Mouse (Mus musculus) heart, adult 2 months (tissue): ENCODE results near the gene Lima1. TPM values are rescaled to one million over a fixed set of nuclear protein-coding genes. Genes with fewer than 3 reads are reported as not detected.

ENCODE experiments used
- DNase-seq, 2 experiments: peaks; one replicate each; pipeline ENCODE4 v3.0.0; 2021
- H3K27ac ChIP-seq: fragments of 200-600 bp; 2 replicates; pipeline ENCODE4 v1.8.1; 2022
- H3K27me3 ChIP-seq: fragments of 200-500 bp; 2 replicates; pipeline ENCODE4 v1.6.1; 2012; ENCODE audit warnings: mild to moderate bottlenecking, low read length, inconsistent platforms, mixed read lengths; ENCODE audit not compliant: control insufficient read depth, insufficient read depth
- H3K36me3 ChIP-seq: fragments of 200-500 bp; 2 replicates; pipeline ENCODE4 v1.6.1; 2012; ENCODE audit warnings: low read length, inconsistent platforms; ENCODE audit not compliant: control insufficient read depth, insufficient read depth
- H3K4me1 ChIP-seq: fragments of 200-500 bp; 2 replicates; pipeline ENCODE4 v1.6.1; 2011; ENCODE audit warnings: low read length; ENCODE audit not compliant: control insufficient read depth, insufficient read depth
- H3K4me3 ChIP-seq: fragments of 200-600 bp; 2 replicates; pipeline ENCODE4 v1.8.1; 2022
- H3K79me2 ChIP-seq: fragments of 200-500 bp; replicated peaks from 2 replicates; pipeline ENCODE4 v1.6.1; 2012; ENCODE audit warnings: mild to moderate bottlenecking, inconsistent platforms, low read length, moderate library complexity, mixed read lengths; ENCODE audit not compliant: control insufficient read depth, insufficient read depth
- H3K9ac ChIP-seq: fragments of 200-500 bp; 2 replicates; pipeline ENCODE4 v1.6.1; 2012; ENCODE audit warnings: low read depth, mild to moderate bottlenecking, control low read depth, inconsistent platforms, low read length, mixed read lengths
- CTCF ChIP-seq: fragments of 200-600 bp; IDR thresholded peaks from 2 replicates; pipeline ENCODE4 v1.8.1; 2022; ENCODE audit warnings: antibody characterized with exemption, mild to moderate bottlenecking, moderate library complexity
- EP300 ChIP-seq: fragments of 200-500 bp; IDR thresholded peaks from 2 replicates; pipeline ENCODE4 v1.6.1; 2011; ENCODE audit warnings: low read depth, low read length, control low read depth; ENCODE audit not compliant: insufficient read depth
- POLR2A ChIP-seq: fragments of 200-500 bp; IDR thresholded peaks from 2 replicates; pipeline ENCODE4 v1.6.1; 2011; ENCODE audit warnings: mild to moderate bottlenecking, low read depth, low read length, control low read depth; ENCODE audit not compliant: insufficient read depth
- WGBS: fragments of 180-500 bp; shearing (Covaris S2); methylation state at CpG from one replicate; pipeline ENCODE4 v1.1.7; 2018; 5-methylcytosine and 5-hydroxymethylcytosine counted together
- intact Hi-C: fragments of 180-260 bp; cut with DNase I; formaldehyde crosslinking; loops from one replicate; pipeline ENCODE4 v1.15.1; 2025
- polyA plus RNA-seq: library from polyadenylated mRNA; depleted of rRNA; stranded (reverse); fragments of >200 nt; gene quantifications from 2 replicates; pipeline ENCODE4 v1.2.3, GENCODE M21; 2012
- total RNA-seq, 2 experiments: library from RNA; stranded (reverse); gene quantifications; 2 replicates each; pipeline ENCODE4 v1.2.3; 2021

The Lima1 gene
- total and polyA plus RNA-seq, 3 experiments, result 8.8 to 16.7 (median 15.7) TPM

- H3K36me3 ChIP-seq, result peaks cover 4% of the 10 kb centered on the region; the same call in 1 of the 2 replicates
- 88% methylated on average over 16 of the region's 16 CpGs for WGBS
- peaks cover 4% of the 10 kb centered on the region for H3K4me1 ChIP-seq
- TF ChIP-seq POLR2A (no peak), CTCF (no peak), EP300 (no peak)
- no peak overlapping the region for H3K27ac ChIP-seq
- H3K79me2 ChIP-seq, result no peaks in the 10 kb centered on the region
- H3K27me3 ChIP-seq, result no peaks in the 10 kb centered on the region
- no peak for DNase-seq
- intact Hi-C loops, result no loop called here
- H3K9ac ChIP-seq, result no peak overlapping the region
- H3K4me3 ChIP-seq, result no peak overlapping the region
Observed at GRCm38 (mm10) chr15:99792221-99792815, 82.9 kb downstream of the Lima1 start.

GRCm38 (mm10) chr15:99791003-99791402, 84.3 kb downstream of the Lima1 start:
- H3K79me2 ChIP-seq, result no peaks in the 10 kb centered on the region
- DNase-seq, result no peak
- H3K27ac ChIP-seq, result no peak overlapping the region
- H3K27me3 ChIP-seq, result no peaks in the 10 kb centered on the region
- peaks cover 7% of the 10 kb centered on the region for H3K4me1 ChIP-seq
- intact Hi-C loops, result no loop called here
- TF ChIP-seq EP300 (no peak), POLR2A (no peak), CTCF (no peak)
- no peak overlapping the region for H3K9ac ChIP-seq
- no peak overlapping the region for H3K4me3 ChIP-seq
- peaks cover 4% of the 10 kb centered on the region; the same call in 1 of the 2 replicates for H3K36me3 ChIP-seq
- WGBS, result 61% methylated on average over 3 of the region's 3 CpGs

GRCm38 (mm10) chr15:99790464-99790863, 84.8 kb downstream of the Lima1 start:
- no peak for TF ChIP-seq EP300
- TF ChIP-seq POLR2A, result no peak
- TF ChIP-seq CTCF, result no peak
- 96% methylated on average over 6 of the region's 6 CpGs for WGBS
- DNase-seq, result no peak
- Histone ChIP-seq H3K36me3 (peaks cover 4% of the 10 kb centered on the region; the same call in 1 of the 2 replicates), H3K27me3 (no peaks in the 10 kb centered on the region), H3K9ac (no peak overlapping the region), H3K27ac (no peak overlapping the region), H3K4me1 (peaks cover 7% of the 10 kb centered on the region), H3K4me3 (no peak overlapping the region), H3K79me2 (no peaks in the 10 kb centered on the region)
- intact Hi-C loops, result no loop called here

GRCm38 (mm10) chr15:99787625-99788120, 87.6 kb downstream of the Lima1 start:
- H3K27ac ChIP-seq, result peak overlapping the region; percentile 2
- WGBS, result 25% methylated on average over 9 of the region's 9 CpGs
- H3K9ac ChIP-seq, result no peak overlapping the region
- H3K79me2 ChIP-seq, result no peaks in the 10 kb centered on the region
- intact Hi-C loops, result no loop called here
- DNase-seq, result peak; percentile 17 to 35
- TF ChIP-seq POLR2A (no peak), EP300 (0 out of 2 replicates have a peak, but pooled peaks have one; percentile 65), CTCF (no peak)
- H3K27me3 ChIP-seq, result no peaks in the 10 kb centered on the region
- H3K4me3 ChIP-seq, result no peak overlapping the region
- H3K36me3 ChIP-seq, result peaks cover 4% of the 10 kb centered on the region; the same call in 1 of the 2 replicates
- H3K4me1 ChIP-seq, result peaks cover 7% of the 10 kb centered on the region

DNA sequence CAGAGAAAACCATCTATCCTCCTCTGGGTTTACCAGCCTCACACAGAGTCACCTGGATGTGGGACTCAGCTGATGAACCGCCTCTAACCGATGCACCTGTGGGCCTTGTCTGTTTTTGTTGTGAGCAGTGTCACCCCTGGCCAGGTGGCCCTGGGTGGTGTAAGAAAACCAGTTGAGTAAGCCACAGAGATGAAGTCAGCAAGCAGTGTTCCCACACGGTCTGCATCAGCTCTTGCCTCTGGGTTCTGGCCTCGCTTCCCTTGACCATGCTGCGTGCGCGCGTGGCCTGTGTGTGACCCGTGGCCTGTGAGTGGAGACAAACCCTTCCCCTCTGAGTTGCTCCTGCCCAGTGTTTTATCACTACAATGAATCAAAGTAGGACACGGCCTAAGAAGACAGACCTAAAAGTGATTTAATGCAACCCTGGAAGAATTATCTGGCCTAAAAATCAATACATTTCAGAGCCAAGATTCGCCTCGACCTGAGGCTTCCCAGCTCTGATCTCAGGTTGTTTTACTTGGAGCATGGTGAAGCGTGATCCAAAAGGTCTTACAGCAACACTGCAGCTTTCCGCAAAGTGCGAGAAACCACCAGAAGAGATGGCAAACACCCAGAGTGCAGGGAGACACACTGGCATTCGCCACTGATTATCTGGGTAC, 96.5 kb downstream of the Lima1 start:
- Histone ChIP-seq H3K27me3 (no peaks in the 10 kb centered on the region), H3K27ac (no peak overlapping the region), H3K4me1 (no peaks in the 10 kb centered on the region), H3K4me3 (no peak overlapping the region), H3K79me2 (no peaks in the 10 kb centered on the region), H3K36me3 (no peaks in the 10 kb centered on the region), H3K9ac (no peak overlapping the region)
- no peak for TF ChIP-seq CTCF
- no peak for TF ChIP-seq POLR2A
- no peak for TF ChIP-seq EP300
- no peak for DNase-seq
- 90% methylated on average over 16 of the region's 16 CpGs for WGBS
- intact Hi-C loops, result loop anchor here (1.0 to 5.0 kb wide), 3 partner anchors 64 to 182 kb away; no protein-coding TSS in a partner anchor

DNA sequence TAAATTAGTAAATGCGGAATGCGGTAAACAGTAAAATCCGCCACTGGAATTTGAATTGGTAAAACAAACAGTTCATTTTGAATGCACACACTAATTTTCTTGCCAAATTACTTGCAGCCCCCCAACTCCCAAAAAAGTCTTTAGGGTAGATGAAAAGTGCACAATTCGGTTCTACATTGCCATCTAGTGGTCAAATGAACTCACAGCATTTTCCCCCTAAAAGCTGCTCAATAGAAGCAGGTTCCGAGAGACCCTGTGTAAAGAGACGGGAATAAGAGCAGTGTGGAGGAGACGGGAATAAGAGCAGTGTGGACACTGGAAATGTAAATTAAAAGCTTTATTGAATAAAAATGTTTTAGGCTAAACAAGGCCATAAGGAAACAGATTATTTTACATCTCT, 97.1 kb downstream of the Lima1 start:
- no peak overlapping the region for H3K9ac ChIP-seq
- no peaks in the 10 kb centered on the region for H3K79me2 ChIP-seq
- H3K36me3 ChIP-seq, result no peaks in the 10 kb centered on the region
- no peak overlapping the region for H3K4me3 ChIP-seq
- intact Hi-C loops, result loop anchor here (1.0 to 5.0 kb wide), 3 partner anchors 63 to 181 kb away; no protein-coding TSS in a partner anchor
- TF ChIP-seq EP300, result no peak
- TF ChIP-seq CTCF, result peak; percentile 92
- no peak overlapping the region for H3K27ac ChIP-seq
- no peaks in the 10 kb centered on the region for H3K4me1 ChIP-seq
- no peaks in the 10 kb centered on the region for H3K27me3 ChIP-seq
- DNase-seq, result no peak
- WGBS, result 45% methylated on average over 7 of the region's 7 CpGs
